Mouse (Mus musculus) liver (tissue): ENCODE measurements around the gene Mrgprx2.
"Not testable (repeated sequence)": the region's sequence is repeated elsewhere in the genome, so short reads cannot be mapped to it uniquely, and the experiment has no call there.

Experiments
- DNase-seq: peaks from one replicate; pipeline ENCODE4 v3.0.0-alpha.2; 2020; ENCODE audit warnings: mixed read lengths

The Mrgprx2 gene

DNA sequence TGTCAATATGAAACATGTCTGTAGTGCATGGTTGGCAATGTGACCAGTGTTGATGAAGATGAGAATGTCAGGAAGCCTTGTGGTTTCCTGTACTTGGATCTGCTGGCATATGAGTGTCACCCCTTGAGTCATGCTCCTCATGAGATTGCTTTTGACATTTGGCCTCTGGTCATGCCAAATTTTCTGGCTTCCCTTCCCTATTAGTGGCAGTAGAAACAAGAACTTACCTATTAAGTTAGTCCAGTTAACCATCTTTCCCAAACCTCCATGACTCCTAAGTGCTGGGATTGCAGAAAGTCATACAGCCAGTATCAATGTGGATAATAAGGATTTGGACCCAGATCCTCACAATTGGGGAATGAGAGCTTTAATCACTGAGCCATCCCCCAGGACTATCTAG is at the start of gene Mrgprx2:
Gene Mrgprx2 (minus strand): TSS at position 101 of the 400 bp plus-strand sequence.
- DNase-seq = no peak

DNA sequence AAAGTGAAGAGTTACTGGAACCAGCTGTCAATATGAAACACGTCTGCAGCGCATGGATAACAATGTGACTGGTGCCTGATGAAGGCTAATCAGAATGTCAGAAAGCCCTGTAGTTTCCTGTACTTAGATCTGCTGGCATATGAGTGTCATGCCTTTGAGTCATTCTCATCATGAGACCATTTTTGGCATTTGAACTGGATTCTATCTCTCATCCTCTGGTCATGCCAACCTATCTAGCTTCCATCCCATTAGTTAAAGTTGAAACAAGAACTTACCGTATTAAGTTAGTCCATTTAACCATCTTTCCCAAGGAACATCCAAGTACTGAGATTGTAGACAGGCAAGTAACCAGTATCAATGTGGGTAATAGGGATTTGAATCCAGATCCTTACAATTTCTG is 42.9 kb downstream of the Mrgprx2 start, which contains the start of gene Mrgprb1:
Gene Mrgprb1 (minus strand): TSS at position 101 of the 400 bp plus-strand sequence.
- DNase-seq = no peak

DNA sequence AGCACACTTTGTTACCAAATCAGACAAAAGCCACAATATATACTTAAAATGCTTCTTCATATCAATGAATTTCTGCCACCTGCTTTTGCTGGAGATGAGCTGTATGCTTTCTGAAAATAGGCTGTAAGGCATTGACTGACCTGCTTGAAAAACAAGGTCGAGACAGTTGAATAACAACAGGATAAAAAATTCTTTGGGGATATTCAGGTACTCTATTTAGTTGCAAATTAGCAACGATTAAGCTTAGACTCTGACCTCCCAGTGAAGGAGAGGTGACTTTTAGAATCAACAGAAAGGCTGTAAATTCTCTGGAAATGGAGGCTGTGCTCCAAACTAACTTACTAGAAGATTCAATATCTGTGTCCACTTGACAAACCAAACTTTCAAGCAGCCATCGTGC is 62.5 kb downstream of the Mrgprx2 start:
- DNase-seq = no peak

DNA sequence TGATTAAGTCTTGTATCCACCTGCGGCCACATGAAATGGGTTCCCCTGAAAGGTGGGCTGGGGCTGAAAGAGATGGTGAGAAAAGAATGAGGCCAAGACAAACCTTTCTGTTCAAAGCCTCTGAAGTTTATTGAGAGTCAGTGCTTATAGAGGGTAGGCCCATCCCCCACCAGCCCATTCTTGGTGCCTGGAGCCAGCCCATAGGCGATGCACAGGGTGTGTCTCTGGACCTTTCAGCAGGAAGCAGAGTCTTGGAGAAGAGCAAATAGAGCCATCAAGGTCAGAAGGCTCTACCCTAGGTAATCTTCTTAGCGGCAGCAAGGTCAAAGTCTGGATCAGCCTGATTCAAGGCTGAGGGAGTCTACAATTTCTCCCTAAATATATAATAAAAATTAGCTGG is 63.2 kb downstream of the Mrgprx2 start:
- not testable (repeated sequence) for DNase-seq
